Mouse (Mus musculus): ENCODE results near the gene Zfp455. TPM values are rescaled to one million over a fixed set of nuclear protein-coding genes. Genes with fewer than 3 reads are reported as not detected.
"Not testable (repeated sequence)": the region's sequence is repeated elsewhere in the genome, so short reads cannot be mapped to it uniquely, and the experiment has no call there.

The Zfp455 gene
- 1.2 and 1.4 TPM in 2 replicates for polyA plus RNA-seq (2015; fragmentation: Nextera tagmentation; extraction: Ambion mirVana)

- no peaks in the 10 kb centered on the region for H3K4me1 ChIP-seq (ENCODE audit: control insufficient read depth, insufficient read depth, low read length)
- H3K9me3 ChIP-seq (ENCODE audit: control insufficient read depth, low read length): no peaks in the 10 kb centered on the region
- H3K36me3 ChIP-seq (ENCODE audit: control insufficient read depth, insufficient read depth, low read length): no peaks in the 10 kb centered on the region
- H3K27me3 ChIP-seq (replicated peaks; ENCODE audit: control insufficient read depth, insufficient read depth, low read length): no peaks in the 10 kb centered on the region
- H3K9ac ChIP-seq (ENCODE audit: low read depth, low read length): peak within 1 kb of the TSS; percentile 83
- H3K4me3 ChIP-seq (ENCODE audit: low read length): peak within 1 kb of the TSS; percentile 79
- peak within 1 kb of the TSS; percentile 66 for H3K4me2 ChIP-seq (ENCODE audit: low read depth, low read length)
- ATAC-seq: peak; percentile 94
- no peak within 1 kb of the TSS for H3K27ac ChIP-seq (ENCODE audit: low read length)
- 2% methylated on average over 13 of the region's 13 CpGs for WGBS
Observed at GRCm38 (mm10) chr13:67194340-67194894, at the start of gene Zfp455. Gene Zfp455, plus strand, starts transcription at chr13:67194506.

- H3K9ac ChIP-seq (ENCODE audit: low read depth, low read length); H3K27me3 ChIP-seq (replicated peaks; ENCODE audit: control insufficient read depth, insufficient read depth, low read length); ATAC-seq; H3K4me3 ChIP-seq (ENCODE audit: low read length); H3K9me3 ChIP-seq (ENCODE audit: control insufficient read depth, low read length); H3K4me1 ChIP-seq (ENCODE audit: control insufficient read depth, insufficient read depth, low read length); H3K36me3 ChIP-seq (ENCODE audit: control insufficient read depth, insufficient read depth, low read length); H3K4me2 ChIP-seq (ENCODE audit: low read depth, low read length); H3K27ac ChIP-seq (ENCODE audit: low read length): not testable (repeated sequence)
- WGBS: 49% methylated on average over 4 of the region's 4 CpGs
Observed at GRCm38 (mm10) chr13:67166122-67166521, 28.2 kb upstream of the Zfp455 start.

- WGBS: 0% methylated on average over 17 of the region's 17 CpGs
- Histone ChIP-seq H3K27ac (ENCODE audit: low read length) (peak within 1 kb of the TSS; percentile 78), H3K4me3 (ENCODE audit: low read length) (peak within 1 kb of the TSS; percentile 72), H3K4me2 (ENCODE audit: low read depth, low read length) (peak within 1 kb of the TSS; percentile 61), H3K9ac (ENCODE audit: low read depth, low read length) (peak within 1 kb of the TSS; percentile 78)
- not testable (repeated sequence) for H3K4me1 ChIP-seq (ENCODE audit: control insufficient read depth, insufficient read depth, low read length); H3K27me3 ChIP-seq (replicated peaks; ENCODE audit: control insufficient read depth, insufficient read depth, low read length); H3K36me3 ChIP-seq (ENCODE audit: control insufficient read depth, insufficient read depth, low read length); H3K9me3 ChIP-seq (ENCODE audit: control insufficient read depth, low read length)
- ATAC-seq: peak; percentile 100
Observed at GRCm38 (mm10) chr13:67172991-67173722, 21.1 kb upstream of the Zfp455 start, which contains the start of gene Rsl1. Gene Rsl1, plus strand, starts transcription at chr13:67173182.

DNA sequence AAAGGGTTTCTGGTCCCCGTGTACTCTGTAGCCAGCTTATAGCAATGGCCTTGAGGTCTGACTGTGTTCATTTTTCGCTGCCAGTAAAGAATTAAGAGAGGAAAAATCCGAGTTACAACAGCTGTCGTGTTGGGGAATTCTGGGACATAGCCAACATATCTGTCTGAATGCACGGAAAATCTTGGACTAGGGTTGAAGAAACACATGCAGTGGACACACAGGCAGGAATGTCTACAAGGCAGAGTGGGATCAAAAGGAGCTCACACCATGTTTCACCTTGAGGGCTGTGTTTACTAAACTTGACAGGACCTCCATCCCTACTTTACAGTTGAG lies 20.6 kb upstream of the Zfp455 start:
- H3K27ac ChIP-seq (ENCODE audit: low read length): peak overlapping the region; percentile 78; the same call in 1 of the 2 replicates
- peak overlapping the region; percentile 72 for H3K4me3 ChIP-seq (ENCODE audit: low read length)
- peaks cover 3% of the 10 kb centered on the region; the same call in 1 of the 2 replicates for H3K4me1 ChIP-seq (ENCODE audit: control insufficient read depth, insufficient read depth, low read length)
- no peak for ATAC-seq
- H3K4me2 ChIP-seq (ENCODE audit: low read depth, low read length): peak overlapping the region; percentile 61
- H3K9ac ChIP-seq (ENCODE audit: low read depth, low read length): peak overlapping the region; percentile 78
- no peaks in the 10 kb centered on the region for H3K36me3 ChIP-seq (ENCODE audit: control insufficient read depth, insufficient read depth, low read length)
- H3K9me3 ChIP-seq (ENCODE audit: control insufficient read depth, low read length): no peaks in the 10 kb centered on the region
- H3K27me3 ChIP-seq (replicated peaks; ENCODE audit: control insufficient read depth, insufficient read depth, low read length): no peaks in the 10 kb centered on the region
- 15% methylated on average over 5 of the region's 5 CpGs for WGBS

GRCm38 (mm10) chr13:67201656-67202055 lies 7.3 kb downstream of the Zfp455 start:
- H3K4me2 ChIP-seq (ENCODE audit: low read depth, low read length): no peak overlapping the region
- H3K27me3 ChIP-seq (replicated peaks; ENCODE audit: control insufficient read depth, insufficient read depth, low read length): no peaks in the 10 kb centered on the region
- no peaks in the 10 kb centered on the region for H3K36me3 ChIP-seq (ENCODE audit: control insufficient read depth, insufficient read depth, low read length)
- no peak overlapping the region for H3K4me3 ChIP-seq (ENCODE audit: low read length)
- no peaks in the 10 kb centered on the region for H3K4me1 ChIP-seq (ENCODE audit: control insufficient read depth, insufficient read depth, low read length)
- no peaks in the 10 kb centered on the region for H3K9me3 ChIP-seq (ENCODE audit: control insufficient read depth, low read length)
- H3K9ac ChIP-seq (ENCODE audit: low read depth, low read length): no peak overlapping the region
- H3K27ac ChIP-seq (ENCODE audit: low read length): no peak overlapping the region
- ATAC-seq: no peak
- 72% methylated on average over 3 of the region's 3 CpGs for WGBS

DNA sequence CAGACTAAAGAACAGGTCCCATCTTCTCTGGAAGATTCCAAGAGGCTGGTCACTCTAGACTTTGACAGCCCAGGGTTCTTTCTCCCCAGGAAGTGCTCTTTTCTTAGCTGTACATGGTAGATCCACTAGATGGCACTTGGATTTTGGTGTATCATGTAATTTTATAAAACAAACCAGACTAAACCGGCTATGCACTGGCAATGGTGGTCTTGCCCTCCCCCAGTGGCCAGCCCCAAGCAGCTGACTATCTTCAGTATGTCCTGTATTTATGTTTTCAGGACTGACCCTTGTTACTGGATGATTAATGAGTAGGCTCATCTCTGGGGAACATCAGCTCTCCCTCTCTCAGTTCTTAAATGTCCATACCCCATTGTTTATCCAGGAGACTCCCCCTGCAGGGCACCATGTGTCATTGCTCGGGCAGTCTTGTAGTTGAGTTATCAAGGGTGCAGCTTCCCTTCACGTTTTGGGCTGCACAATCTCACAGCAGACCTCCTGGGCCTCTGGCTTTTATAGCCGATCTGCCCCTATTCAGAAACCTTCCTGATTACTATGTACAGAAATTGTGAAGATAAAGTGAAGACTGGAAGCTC lies 19.8 kb downstream of the Zfp455 start:
- no peak overlapping the region for H3K4me3 ChIP-seq (ENCODE audit: low read length)
- H3K4me1 ChIP-seq (ENCODE audit: control insufficient read depth, insufficient read depth, low read length): no peaks in the 10 kb centered on the region
- 58% methylated on average over 4 of the region's 4 CpGs for WGBS
- no peaks in the 10 kb centered on the region for H3K27me3 ChIP-seq (replicated peaks; ENCODE audit: control insufficient read depth, insufficient read depth, low read length)
- H3K9me3 ChIP-seq (ENCODE audit: control insufficient read depth, low read length): no peaks in the 10 kb centered on the region
- no peaks in the 10 kb centered on the region for H3K36me3 ChIP-seq (ENCODE audit: control insufficient read depth, insufficient read depth, low read length)
- H3K4me2 ChIP-seq (ENCODE audit: low read depth, low read length): no peak overlapping the region
- H3K9ac ChIP-seq (ENCODE audit: low read depth, low read length): no peak overlapping the region
- ATAC-seq: no peak
- H3K27ac ChIP-seq (ENCODE audit: low read length): no peak overlapping the region

Other genes with a start within 250 kb of the Zfp455 start
- gene Zfp712, start 133.3 kb upstream of the Zfp455 start, polyA plus RNA-seq (2015; fragmentation: Nextera tagmentation; extraction: Ambion mirVana): 2.2 and 2.4 TPM in 2 replicates
- gene Zfp708, start 96.5 kb upstream of the Zfp455 start, polyA plus RNA-seq (2015; fragmentation: Nextera tagmentation; extraction: Ambion mirVana): 2.2 and 2.6 TPM in 2 replicates
- gene Gm28557, start 85.9 kb upstream of the Zfp455 start, polyA plus RNA-seq (2015; fragmentation: Nextera tagmentation; extraction: Ambion mirVana): 2.1 and 2.7 TPM in 2 replicates
- gene Rslcan18, start 78.2 kb upstream of the Zfp455 start, polyA plus RNA-seq (2015; fragmentation: Nextera tagmentation; extraction: Ambion mirVana): 0.16 and 0.43 TPM in 2 replicates
- gene Zfp759, start 72.8 kb upstream of the Zfp455 start, polyA plus RNA-seq (2015; fragmentation: Nextera tagmentation; extraction: Ambion mirVana): 1.4 TPM in 2 replicates
- gene Rsl1, start 21.3 kb upstream of the Zfp455 start, polyA plus RNA-seq (2015; fragmentation: Nextera tagmentation; extraction: Ambion mirVana): 6.8 and 6.9 TPM in 2 replicates
- gene Zfp458, start 84.0 kb downstream of the Zfp455 start, polyA plus RNA-seq (2015; fragmentation: Nextera tagmentation; extraction: Ambion mirVana): 1.2 and 1.5 TPM in 2 replicates
- 0.69 and 1.4 TPM in 2 replicates for gene Zfp457, start 112.0 kb downstream of the Zfp455 start, polyA plus RNA-seq (2015; fragmentation: Nextera tagmentation; extraction: Ambion mirVana)
- 2.0 and 2.4 TPM in 2 replicates for gene Zfp595, start 138.1 kb downstream of the Zfp455 start, polyA plus RNA-seq (2015; fragmentation: Nextera tagmentation; extraction: Ambion mirVana)
- gene Gm28044, start 166.0 kb downstream of the Zfp455 start, polyA plus RNA-seq (2015; fragmentation: Nextera tagmentation; extraction: Ambion mirVana): 0.28 and 0.95 TPM in 2 replicates
- 0.77 and 1.0 TPM in 2 replicates for gene Zfp953, start 166.1 kb downstream of the Zfp455 start, polyA plus RNA-seq (2015; fragmentation: Nextera tagmentation; extraction: Ambion mirVana)
- gene Gm28041, start 181.2 kb downstream of the Zfp455 start, polyA plus RNA-seq (2015; fragmentation: Nextera tagmentation; extraction: Ambion mirVana): 0.48 TPM in 1 of 2 replicates, not detected in the other
- gene Zfp456, start 181.3 kb downstream of the Zfp455 start, polyA plus RNA-seq (2015; fragmentation: Nextera tagmentation; extraction: Ambion mirVana): 1.5 and 1.9 TPM in 2 replicates
- 6.7 and 7.3 TPM in 2 replicates for gene Zfp429, start 205.3 kb downstream of the Zfp455 start, polyA plus RNA-seq (2015; fragmentation: Nextera tagmentation; extraction: Ambion mirVana)
- 1.7 and 2.3 TPM in 2 replicates for gene Zfp459, start 226.9 kb downstream of the Zfp455 start, polyA plus RNA-seq (2015; fragmentation: Nextera tagmentation; extraction: Ambion mirVana)